Mouse (Mus musculus) c-Kit-positive CD71-positive TER-119-positive erythroid progenitor cells, embryonic 14.5 days (primary cell): Measurements from ENCODE around the gene Adamts17.

Experiments used
- DNase-seq: peaks from one replicate; pipeline ENCODE4 v3.0.0-alpha.2; 2013; ENCODE audit warnings: low spot score

The Adamts17 gene

DNA sequence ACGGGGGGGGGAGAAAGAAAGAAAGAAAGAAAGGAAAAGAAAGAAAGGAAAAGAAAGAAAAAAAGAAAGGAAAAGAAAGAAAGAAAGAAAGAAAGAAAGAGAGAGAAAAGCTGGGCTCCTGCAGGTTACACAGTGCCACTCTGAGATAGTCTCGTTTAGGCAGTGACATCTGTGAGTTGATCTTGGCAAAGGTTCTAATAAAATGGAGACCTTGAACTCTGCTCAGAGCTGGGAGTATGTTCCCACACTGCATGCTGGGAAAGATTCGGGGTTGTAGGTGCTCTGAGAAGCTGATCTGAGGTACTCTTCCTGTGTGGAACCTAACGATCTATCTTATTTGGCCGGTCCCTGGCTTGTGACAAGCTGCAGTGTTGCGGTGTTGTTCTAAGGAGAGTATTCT, 7.0 kb downstream of the Adamts17 start:
- DNase-seq = no peak

DNA sequence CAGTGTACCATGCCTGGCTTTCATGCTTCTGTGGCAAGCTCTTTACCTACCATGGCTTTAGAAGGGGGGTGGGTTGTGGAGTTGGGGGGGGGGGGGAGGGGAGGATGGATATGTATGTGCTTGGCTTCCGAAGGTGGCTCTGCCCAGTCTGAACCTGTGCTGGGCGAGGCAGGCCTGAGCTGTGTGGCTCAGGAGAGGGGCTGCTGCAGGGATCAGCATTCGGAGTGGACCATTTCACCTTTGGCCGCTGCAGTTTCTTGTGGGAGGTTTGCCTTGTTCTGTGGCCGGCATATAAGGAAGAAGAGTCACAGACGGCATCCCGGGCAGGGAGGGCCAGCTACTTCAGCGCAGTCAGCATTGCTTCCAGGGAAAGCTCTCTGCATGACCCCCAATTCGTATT, 7.8 kb downstream of the Adamts17 start:
- DNase-seq = no peak

DNA sequence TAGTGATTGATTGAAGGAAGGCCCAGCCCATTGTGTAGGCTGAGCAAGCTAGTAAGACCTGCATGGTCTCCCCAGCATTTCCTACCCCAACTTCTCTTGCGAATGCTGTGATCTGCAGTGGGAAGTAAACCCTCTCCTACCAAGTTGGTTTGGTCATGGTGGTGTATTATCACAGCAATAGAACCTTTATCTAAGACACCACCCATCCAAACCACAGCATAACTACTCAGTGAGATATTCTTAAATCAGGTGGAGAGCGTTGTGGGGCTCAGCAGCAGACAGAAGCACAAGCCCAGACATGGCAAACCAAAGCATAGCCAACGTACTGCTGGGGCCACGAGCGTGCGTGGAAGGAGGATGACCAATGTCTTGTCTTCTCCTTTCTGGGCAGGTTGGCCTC, 9.8 kb downstream of the Adamts17 start:
- no peak for DNase-seq

DNA sequence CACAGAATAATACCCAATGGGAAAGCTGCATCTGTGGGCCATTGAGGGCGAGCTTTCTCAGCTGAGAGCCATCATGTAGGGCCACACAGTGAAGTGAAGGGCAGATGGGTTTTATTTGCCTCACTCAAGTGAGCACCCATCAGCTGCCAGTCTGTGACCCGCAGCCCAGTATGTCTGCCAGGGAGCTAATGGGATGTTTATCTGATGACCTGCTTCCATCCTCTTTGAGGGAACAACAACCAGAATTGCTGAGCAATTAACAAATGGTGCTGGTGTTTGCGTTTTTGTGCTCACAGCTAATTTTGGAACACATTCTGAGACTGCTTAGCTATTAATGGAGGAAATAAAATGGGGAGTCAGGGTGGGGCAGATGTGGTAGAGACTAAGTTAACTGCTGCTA, 12.6 kb downstream of the Adamts17 start:
- DNase-seq = no peak

DNA sequence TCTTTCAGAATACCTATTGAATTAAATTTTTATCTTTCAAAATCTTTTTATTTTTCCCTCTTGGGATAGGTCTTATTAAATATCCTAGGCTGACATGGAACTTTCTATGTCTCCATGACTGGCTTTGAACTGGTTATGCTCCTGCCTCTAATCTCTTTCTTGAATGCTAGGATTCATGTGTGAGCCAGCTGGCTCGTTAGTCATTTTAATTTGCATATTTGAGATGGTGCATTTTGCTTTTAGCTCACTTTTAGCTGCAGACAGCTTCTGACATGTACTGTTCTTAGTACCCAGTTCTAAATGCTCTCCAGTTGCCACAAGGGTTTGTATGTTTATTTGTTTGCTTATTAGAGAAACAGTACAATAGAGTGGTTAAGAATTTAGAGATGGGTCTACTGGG, 18.1 kb downstream of the Adamts17 start:
- DNase-seq = no peak

DNA sequence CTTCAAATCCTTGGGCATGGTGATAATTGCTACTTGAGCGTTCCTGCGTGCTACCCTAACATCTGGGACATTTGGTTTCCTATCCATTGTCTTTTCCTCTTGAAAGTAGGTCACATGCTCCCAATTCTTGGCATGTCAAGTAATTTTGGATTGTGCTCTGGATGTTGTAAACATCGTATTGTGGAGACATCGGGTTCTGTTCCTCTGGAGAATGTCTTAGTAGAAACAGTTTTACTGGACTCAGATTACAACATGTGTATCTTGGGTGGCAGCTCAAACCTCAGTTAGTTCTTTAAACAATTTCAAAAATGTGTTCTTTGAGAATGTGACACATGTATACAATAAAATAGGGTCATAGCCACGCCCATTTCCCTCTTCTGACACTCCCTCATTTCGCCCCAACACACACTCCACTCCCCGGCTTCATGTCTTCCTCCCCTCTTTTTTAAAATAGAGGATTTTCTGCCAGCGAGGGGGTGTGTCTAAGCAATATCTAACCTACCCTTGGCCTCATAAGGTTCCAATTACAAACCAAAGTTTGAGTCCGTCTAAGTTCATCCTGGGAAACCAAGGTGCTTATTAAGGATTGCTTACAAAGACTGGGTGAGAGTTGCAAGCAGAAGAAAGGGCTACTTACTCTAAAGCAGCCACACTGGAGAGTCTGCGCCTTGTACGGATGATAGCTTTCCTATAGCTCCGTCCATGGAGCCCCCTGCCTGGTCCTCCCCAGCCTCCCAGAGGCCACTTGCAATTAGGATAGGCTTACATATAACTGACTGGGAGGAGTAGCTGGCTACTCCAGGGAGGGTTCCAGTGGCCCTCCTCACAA, 18.9 kb downstream of the Adamts17 start:
- no peak for DNase-seq

DNA sequence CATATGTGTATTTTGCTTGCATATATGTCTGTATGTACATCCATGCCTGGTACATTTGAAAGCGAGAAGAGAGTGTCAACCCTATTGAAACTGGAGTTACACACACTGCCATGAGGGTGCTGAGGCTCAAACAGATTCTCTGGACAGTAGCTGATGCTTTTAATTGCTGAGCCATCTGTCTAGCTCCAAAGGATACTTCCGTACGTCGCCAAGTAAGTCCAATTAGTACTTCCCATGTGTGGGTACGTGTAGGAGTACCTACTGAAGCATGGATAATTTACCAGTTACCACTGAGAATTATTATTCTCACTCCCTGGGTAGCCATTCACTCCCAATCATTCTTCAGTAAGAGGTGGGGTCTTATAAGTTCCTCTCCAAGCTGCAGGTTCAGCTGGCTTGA, 19.7 kb downstream of the Adamts17 start:
- DNase-seq = no peak

DNA sequence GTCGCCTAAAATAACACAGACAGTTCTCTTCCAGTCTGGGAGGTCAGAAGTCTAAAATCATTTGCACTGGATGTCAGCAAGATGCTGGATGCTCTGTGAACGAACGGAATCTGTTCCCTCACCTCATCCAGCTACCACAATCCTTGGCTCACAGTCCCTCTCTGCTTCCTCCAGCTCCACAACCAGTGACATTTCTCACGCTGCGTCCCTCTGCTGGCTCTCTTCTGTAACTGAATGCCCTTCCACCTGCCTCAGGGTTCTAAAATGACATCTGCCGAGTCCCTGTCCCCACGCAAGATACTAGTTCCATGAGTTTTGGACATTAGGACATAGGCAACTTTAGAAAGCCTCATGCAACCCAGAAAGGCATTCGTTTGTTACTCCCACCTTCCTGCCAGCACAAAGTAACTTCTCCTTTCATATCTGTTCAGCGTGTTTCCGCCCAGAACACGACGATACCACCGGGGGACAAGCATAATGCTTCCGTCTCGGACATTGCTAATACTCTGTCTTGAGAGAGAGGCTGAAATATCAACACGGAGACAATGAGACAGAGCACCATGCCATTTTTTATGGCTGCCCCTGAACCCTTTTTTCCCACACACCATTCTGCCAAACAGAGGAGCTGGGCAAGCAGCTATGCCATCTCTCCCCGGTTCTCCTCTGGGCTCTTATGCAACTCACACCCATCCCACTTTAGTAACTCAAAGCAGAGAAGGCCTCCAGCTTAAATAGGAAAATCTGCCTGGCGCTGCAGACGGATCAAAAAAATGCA, 27.6 kb downstream of the Adamts17 start:
- no peak for DNase-seq

DNA sequence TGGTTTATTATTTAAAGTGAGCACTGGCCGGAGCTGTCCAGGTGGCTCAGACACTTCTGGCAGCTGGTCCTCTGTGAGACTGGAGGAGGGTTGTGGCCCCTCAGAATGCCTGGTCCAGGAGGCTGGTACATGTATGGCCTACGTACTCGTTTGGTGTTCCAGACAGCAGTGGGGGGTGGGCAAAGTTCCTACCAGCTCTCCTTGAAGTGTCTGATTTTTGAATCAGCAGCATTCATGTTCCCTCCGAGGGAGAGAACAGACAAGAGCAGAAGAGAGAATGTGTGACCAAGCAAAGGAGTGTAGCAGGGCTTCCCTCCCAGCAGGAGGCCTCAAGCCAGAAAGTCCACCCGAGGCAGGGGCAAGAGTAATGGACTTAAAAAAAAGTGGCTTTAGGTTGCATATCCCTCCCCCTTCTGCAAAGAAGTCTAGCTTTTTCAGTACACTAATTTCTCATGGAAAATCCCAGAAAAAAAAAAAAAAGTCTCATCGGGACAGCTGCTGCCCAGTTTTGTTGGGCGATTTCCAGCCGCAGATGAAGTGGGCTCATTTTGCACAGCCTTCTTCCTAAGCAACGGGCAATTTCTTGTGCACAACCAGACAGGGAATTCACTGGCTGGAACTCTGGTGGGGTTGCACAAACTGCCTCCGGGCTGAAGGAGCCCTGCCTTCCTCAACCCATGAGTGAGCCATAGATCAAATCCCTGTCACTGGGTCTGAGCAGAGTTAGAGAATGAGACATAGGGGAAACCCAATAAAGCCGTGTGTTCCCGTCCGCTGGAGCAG, 28.4 kb downstream of the Adamts17 start:
- no peak for DNase-seq

DNA sequence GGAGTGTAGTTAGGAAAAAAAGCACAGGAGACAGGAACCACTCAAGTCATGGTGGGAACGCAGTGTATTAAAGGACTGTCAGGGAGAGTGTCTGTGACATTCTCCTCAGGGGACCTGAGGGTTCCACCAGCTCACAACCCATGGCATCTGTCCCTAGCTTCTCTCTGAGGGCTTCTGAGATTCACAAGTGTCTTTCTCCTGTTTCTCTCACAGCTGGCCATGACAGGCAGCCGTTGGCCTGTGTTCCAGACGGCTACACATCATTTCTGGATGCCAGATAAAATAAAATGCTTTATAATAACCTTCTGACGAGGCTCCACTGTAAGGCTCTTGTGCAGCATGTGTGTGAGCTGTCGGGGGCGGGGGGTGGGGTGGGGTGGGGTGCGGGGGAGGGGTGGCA, 32.0 kb downstream of the Adamts17 start:
- DNase-seq = no peak

DNA sequence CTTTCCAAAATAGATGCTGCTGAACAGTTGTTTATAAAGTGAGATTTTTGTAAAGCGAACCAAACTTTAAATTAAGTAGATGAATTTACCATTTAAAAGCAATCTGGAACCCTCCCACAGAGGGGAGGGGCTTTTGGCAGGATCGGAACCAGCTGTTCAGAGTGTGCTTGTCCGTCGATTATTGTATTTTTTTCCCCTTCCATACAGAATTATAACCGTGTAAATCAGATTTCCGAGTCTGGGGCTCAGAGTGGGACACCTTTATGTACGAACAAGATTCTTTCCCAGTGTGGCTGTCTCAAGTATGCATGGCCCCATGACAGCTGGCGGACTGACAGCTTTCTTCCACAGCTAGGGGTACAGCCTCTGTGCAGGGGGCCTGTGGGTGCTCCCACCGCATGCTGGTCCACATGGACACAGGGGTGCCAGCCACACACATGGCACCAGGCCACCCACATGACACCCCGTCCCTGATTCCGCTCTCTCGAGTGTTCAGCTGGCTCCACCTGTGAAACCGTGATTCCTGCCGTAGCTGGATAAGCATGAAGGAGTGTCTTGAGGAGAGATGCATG, 32.5 kb downstream of the Adamts17 start:
- DNase-seq = no peak

DNA sequence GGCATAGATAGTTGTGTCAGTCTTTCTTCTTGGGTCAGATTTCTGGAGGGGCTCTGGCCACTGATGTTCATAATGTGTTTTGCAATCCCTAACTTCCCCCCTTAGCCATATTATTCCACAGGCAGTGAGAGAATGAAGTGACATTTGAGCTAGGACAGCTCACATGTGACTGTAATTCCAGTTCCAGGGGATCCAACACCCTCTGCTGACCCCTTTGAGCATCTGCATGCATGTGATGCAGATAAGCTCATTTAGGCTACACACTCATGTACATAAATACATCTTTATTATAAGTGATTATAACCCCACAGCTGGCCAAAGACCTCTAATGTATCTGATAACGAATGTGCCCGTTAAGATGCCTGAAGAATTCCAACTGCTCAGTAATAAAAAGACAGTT, 33.7 kb downstream of the Adamts17 start:
- no peak for DNase-seq

DNA sequence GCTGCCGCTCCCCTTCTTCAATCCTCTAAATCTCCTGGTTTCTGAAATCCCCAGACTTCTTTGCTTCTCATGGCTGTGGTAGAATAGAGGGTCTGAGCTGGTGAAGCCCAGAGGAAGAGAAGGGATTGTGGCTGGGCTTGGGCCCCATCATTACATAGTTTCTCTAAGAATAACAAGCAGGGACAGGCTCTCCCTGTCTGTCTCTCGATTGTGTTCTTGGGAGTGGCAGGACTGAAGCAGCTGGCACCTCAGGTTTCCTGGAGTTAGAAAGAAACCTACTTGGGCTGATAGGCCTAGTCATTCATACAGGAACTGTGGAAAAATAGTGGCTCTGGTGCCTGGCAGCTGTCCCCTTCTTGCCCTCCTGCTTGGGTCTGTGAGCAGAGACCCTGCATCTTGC, 51.9 kb downstream of the Adamts17 start:
- DNase-seq = no peak

DNA sequence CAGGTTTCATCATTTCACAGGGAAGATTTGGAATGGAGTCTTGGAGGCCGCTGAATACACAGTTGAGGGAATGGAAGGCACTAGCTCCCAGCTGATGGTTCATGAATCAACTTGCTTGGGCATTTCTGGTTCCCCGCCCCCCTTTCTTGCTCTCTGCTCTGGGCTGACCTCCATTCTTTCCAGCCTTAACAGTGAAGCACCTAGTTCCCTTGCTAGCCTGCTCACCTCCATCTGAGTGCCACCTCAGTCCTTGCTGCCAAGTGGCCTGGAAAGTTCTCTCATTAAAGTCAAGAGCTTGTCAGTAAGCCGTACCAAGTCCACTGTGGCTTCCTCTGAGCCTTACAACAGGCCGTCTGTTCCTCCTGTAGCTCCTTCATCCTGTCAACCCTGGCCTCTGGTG, 52.6 kb downstream of the Adamts17 start:
- no peak for DNase-seq

DNA sequence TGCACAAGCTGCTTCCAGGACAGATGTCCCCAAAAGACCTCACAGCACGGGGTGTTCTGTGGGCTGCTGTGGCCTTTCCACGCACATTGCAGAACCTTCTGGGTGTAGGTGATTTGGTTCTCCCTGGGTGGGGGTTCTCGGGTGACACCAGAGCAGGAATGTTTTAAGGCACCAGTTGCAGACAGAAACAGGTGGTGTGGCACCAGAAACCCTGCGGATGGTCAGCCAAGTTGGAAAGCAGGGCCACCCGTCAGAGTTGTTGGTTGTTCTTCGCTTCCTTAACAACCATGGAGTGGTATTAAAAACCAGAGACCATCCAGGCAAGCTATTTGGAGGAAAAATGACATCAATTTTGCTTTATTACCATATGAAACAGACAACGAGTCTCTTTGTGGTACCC, 62.8 kb downstream of the Adamts17 start:
- no peak for DNase-seq

DNA sequence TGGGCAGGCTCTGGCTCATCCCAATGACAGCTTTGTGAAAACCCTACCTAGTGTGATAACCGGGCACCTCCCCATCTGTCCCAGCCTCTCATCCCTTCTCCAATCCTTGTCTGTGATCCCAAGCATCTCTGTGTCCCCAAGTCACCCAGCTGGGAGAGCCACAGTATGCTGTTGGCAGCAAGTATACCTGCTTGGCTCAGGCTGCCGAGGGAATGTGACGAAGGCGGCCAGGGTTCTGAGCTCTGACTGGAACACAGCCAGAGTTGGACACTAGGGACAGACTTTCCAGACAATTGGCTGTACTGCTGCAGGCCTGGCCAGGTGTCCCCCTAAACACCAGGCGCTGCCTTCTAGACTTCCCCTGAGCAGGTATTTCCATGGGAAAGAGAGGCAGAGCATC, 63.5 kb downstream of the Adamts17 start:
- DNase-seq = no peak

DNA sequence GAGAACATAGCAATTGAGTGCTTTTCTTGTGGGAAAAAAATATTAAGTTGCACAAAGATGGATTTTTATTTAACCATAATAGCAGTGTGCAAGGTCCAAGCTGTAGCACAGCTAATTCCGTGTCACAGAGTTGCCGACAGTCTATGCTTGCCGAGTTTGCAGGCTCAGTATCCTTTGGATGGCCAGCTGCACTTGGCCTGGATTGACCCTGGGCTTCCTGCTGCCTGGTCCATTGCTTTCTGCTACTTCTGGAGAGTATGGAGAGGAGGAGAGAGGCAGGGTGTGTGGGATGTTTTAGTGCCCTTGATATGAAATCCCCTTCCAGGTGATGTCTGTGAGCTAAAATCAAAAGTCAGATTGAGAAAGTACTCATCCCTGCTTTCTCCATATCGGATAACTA, 66.4 kb downstream of the Adamts17 start:
- no peak for DNase-seq

DNA sequence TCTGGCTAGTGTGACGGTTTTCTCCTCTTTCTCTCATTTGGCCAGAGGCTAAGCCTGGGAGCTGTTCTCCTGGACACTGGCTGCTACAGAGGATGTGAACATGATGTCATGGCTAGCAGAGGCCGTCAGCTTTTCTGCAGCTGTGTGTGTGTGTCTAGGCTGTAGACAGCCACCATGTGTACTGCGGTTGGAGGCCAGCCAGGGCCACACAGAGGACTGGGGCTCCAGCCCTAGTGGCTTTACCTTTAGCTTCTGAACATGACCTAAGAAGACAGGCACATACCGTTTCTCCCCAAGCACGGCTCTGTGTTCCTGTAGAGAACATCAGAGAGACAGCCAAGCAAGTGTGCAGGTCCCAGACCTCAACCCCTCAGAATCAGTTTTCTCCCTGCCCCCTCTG, 73.3 kb downstream of the Adamts17 start:
- no peak for DNase-seq

DNA sequence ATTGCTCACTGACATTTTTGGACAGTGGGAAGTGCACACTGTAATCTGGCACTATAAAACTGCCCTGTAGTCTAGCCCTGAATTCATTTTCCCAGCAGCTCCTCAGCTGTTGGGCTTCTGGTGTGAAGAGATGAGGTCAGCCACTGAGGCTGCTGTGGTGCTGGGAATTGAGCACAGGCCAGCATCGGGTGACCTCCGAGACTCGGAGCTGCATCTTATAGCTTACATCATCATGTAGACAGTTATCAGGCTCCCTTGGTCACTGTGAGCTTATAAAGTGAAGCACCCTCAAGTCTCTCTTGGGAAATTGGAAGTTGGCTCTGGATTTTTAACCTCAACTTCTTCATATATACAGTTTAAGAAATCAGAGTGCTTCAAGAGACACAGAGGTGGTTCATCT, 84.1 kb downstream of the Adamts17 start:
- no peak for DNase-seq

DNA sequence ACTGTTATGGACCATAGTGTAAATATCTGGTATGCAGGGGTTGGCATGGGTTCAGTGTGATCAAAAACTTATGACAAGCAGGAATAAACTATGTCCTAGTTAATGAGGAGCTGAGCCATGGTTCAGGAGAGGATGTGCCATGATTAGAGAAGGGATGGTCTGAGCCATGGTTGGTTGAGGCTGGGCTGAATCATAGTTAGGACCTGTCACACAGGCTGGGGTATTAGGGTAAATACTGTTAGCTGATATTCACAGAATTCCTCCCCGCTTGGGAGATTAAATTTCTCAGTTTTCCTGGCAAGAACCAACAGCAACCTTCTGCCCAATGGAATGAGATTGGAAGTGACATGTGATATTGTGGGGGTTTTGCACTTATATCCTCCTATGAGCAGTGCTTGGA, 84.6 kb downstream of the Adamts17 start:
- DNase-seq = no peak

DNA sequence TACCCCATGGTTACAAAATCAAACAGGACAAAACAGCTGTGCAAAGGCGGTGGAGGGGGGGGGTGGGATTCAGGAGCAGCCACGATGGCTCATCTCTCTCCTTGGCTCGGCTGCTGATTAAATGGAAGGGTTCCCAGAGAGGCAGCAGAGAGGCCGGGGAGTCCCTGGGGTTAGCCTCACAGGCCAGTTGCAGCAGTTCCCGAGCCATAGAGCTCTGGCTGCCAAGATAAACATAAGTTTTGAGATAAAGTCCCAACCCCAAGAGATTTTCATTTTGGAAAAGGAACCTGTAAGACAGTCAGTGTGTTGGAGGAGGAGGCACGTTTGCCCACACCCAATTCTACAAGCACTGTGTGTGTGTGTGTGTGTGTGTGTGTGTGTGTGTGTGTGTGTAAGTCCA, 89.7 kb downstream of the Adamts17 start:
- DNase-seq = no peak

DNA sequence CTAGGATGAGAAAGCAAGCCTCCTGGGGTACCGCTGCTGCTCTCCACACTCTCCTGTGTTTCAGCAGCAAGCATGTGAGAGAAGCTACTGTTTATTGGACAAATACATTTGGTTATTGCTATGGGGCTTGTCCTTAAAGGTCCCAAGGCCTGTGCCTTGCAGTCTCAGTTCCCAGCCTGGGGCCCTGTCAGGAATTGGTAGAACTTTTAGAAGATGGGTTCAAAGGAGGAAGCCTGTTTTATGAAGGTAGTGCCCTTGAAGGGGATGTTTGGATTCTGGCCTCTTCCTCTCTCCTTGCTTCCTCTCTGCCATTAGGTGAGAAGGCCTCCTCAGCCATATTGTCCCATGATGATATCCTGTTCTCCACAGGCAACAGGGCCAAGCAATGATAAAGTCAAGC, 91.8 kb downstream of the Adamts17 start:
- DNase-seq = no peak

DNA sequence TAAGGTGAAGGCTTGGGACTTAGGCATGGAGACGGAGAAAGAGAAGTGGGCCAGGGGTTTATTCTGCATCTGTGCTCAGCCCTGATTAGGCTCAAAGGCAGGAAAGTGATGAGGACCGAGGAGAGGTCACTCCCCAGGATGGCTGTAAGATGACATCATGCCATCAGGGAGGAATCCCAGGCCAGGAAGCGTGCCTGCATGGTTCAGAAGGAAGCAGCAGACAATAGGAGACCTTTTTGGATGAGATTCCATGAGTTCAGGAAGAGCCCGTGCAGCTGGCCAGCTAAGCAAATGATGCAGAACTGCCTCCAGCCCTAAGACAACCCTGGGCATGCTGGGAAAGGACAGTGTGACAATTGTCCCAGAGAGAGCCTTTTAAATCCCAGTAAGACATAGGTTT, 93.7 kb downstream of the Adamts17 start:
- DNase-seq = no peak
